Mouse (Mus musculus) adrenal gland (tissue): Measurements from ENCODE around the gene Atg7.

Experiments used
- intact Hi-C: fragments of 180-260 bp; cut with DNase I; formaldehyde crosslinking; loops from one replicate; pipeline ENCODE4 v1.15.1; 2025

Atg7 gene

GRCm38 (mm10) chr6:114894548-114895106 lies 251.7 kb downstream of the Atg7 start:
- intact Hi-C loops: no loop called here

- intact Hi-C loops: no loop called here
Measured at GRCm38 (mm10) chr6:114895191-114895590, 252.3 kb downstream of the Atg7 start.

DNA sequence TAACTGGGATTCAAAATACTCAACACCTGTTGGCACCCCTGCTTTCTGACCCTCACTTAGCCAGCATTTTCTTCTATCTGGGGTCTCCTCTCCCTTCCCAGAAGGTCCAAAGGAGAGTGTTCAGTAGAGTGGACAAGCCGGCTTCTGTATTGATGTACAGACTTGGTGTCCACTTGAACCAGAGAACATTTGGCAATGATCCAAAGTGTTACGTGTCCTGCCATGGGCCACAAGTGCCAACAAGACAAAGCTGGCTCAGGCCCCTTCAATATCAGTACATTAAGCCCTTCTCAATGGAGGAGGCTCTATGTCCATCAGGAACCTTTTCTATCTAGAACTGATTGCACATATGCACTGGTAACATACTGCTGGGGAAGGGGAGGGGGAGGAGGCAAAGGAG lies 253.4 kb downstream of the Atg7 start:
- intact Hi-C loops: no loop called here

DNA sequence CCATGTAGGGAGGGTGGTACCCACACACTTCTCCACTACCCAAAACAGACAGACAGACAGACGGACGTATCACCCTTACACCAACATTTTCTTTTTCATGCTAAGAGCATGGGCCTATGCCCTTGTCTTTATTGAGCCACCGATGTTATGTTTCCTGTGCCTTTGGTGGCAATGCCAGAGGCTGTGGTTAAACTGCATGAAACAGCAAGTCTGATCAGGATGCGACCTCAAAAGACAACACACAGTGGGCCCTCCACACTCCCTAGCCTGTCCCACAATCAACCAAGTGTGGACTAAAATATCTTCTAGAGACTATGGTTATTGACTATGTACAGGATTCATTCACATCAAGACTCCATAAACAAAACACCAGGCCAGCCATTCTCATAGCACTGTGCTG lies 256.1 kb downstream of the Atg7 start:
- intact Hi-C loops: no loop called here

DNA sequence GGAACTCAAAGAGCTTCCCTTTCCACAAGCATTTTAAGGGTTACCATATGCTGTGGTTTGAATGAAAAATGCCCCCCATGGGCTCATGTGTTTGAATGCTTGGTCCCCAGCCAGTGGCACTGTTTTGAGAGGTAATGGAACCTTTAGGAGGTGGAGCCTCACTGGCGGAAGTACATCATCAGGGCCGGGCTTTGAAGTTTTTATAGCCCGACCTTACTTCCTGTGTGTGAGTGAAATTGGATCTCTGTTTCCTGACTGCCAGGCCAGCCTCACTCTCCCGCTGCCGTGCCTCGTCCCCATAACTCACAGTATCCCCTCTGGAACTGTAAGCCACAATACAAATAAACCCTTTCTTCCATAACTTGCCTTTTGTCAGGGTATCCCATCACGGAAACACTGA lies 256.8 kb downstream of the Atg7 start:
- intact Hi-C loops: no loop called here

- intact Hi-C loops: no loop called here
Measured at GRCm38 (mm10) chr6:114900194-114900593, 257.3 kb downstream of the Atg7 start.

GRCm38 (mm10) chr6:114901321-114901824 lies 258.5 kb downstream of the Atg7 start:
- intact Hi-C loops: no loop called here

DNA sequence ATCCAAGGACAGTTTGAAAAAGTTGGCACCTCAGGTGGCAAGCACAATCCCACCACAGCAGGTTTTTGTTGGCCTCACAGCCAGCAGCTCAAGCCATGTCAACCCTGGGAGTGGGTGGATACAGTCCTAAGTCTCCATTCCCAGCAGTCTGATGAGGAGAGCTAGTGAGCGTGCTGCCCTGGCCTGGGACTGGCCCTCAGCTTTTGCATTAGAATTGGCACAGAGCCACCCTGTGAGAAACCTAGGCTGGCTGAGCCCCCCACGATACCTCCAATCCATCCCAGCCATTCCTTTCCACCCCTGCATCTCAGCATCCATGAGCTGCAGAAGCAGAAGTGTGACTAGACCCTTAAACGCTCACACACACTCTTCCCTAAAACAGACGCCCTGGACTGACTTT lies 259.0 kb downstream of the Atg7 start:
- intact Hi-C loops: no loop called here

DNA sequence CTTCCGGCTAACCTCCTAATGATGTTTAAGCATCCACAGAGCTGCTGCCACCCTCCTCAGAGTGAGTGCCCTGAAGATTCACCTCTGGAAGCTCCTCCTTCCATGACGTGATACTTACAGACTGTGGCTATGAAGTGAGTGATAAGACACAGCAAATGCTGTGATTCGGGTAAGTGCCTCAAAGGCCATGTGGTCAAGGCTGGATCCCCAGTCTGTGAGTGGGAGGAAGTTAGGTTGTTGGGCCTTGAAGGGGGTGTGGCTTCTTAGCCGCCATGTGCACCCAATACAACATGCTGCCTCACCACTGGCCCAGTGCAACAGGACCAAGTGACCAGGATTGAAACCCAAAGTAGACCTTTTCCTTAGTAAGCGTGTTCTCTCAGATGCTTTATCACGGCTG lies 261.3 kb downstream of the Atg7 start:
- intact Hi-C loops: no loop called here

- intact Hi-C loops: no loop called here
Measured at GRCm38 (mm10) chr6:114904818-114905217, 261.9 kb downstream of the Atg7 start.

GRCm38 (mm10) chr6:114905253-114906028 lies 262.5 kb downstream of the Atg7 start:
- intact Hi-C loops: no loop called here

DNA sequence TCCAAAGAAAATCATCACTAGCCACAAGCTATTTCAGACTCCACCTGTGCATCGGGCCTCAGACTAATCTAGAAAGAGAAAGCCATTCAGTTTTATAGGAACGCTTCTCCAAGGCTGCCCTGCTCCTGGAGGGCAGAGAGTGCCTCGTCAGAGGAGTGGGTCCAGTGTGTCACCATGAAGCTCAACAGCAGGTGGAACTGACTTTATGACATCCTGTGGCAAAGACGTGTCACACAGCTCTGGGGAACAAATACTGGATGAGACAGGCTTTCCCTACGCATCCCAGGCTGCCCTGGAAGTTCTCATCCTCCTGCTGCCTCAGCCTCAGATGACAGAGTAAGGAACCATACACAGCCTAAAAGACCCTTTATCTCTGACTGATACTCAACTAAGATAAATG lies 263.3 kb downstream of the Atg7 start:
- intact Hi-C loops: no loop called here

DNA sequence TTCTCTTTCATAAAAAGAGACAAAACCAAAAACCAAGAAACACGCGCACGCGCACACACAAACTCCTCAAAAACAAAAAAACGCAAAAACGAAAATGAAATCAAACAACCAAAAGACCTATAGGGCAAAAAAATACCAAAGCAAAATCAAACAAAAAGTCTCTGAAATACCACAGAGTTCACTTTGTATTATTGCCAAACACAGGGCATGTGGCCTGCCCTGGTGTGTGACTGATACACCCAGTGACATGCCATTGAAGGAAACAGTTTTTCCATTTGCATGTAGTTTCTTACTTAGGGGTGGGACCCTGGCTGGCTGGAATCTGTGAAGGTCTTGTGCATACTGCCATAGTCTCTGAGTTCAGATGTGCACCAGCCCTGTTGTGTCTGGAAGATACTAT lies 264.6 kb downstream of the Atg7 start:
- intact Hi-C loops: no loop called here

- intact Hi-C loops: no loop called here
Measured at GRCm38 (mm10) chr6:114909801-114910200, 266.9 kb downstream of the Atg7 start.
